Mouse (Mus musculus) heart, adult 10 weeks (tissue): Measurements from ENCODE around the gene Btnl1. TPM values are rescaled to one million over a fixed set of nuclear protein-coding genes. Genes with fewer than 3 reads are reported as not detected.

ENCODE experiments used
- polyA plus RNA-seq: library from polyadenylated mRNA; stranded (reverse); fragments of 350-450 nt; fragmentation: Illumina TruSeq; extraction: RNeasy Lipid Tissue Mini Kit (QIAGEN cat#74804); gene quantifications from one replicate; pipeline ENCODE4 v1.2.3, GENCODE M21; 2014; ENCODE audit warnings: low read depth, low replicate concordance

Gene Btnl1
- not detected for polyA plus RNA-seq

DNA sequence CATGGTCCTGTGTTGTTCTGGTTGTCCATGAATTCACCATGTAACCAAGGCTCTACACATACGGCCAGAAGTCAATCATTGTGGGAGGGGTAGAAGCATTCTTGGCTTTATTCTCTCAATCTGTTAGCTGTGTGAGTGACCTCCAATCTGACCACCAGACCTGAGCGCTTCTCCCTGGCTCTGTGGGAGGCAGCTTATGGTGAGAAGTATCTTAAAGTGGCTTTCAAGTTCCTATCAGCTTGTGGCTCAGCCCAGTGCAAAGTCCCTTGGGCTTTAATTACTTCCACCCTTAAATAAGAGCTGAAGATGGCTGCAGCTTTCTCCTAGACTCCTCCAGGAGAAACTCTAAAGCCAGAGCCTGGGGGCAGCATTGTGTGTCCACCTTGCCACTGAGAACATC is at the start of gene Btnl1:
TSS of gene Btnl1 (plus strand) at position 286 of the 400 bp plus-strand sequence.

GRCm38 (mm10) chr17:34354539-34354938 is 22.4 kb upstream of the Btnl1 start, which contains the start of gene Btnl2:
Btnl2 (plus strand) TSS chr17:34354822.

GRCm38 (mm10) chr17:34398711-34399393 is 21.9 kb downstream of the Btnl1 start, which contains the start of gene BC051142:
BC051142 (plus strand) TSS chr17:34398820.

Other genes starting within 250 kb of the Btnl1 start
- gene H2-DMb2, start 233.8 kb upstream of the Btnl1 start, polyA plus RNA-seq, result 0.99 TPM
- 2.1 TPM for gene H2-DMb1, start 224.1 kb upstream of the Btnl1 start, polyA plus RNA-seq
- gene Tap1, start 189.6 kb upstream of the Btnl1 start, polyA plus RNA-seq, result 7.5 TPM
- 9.3 TPM for gene Psmb9, start 189.4 kb upstream of the Btnl1 start, polyA plus RNA-seq
- gene Psmb8, start 179.4 kb upstream of the Btnl1 start, polyA plus RNA-seq, result 22.3 TPM
- 26.4 TPM for gene Tap2, start 173.6 kb upstream of the Btnl1 start, polyA plus RNA-seq
- 1.0 TPM for gene H2-Ob, start 138.2 kb upstream of the Btnl1 start, polyA plus RNA-seq
- gene H2-Ab1, start 119.4 kb upstream of the Btnl1 start, polyA plus RNA-seq, result 29.9 TPM
- gene H2-Aa, start 89.3 kb upstream of the Btnl1 start, polyA plus RNA-seq, result 42.5 TPM
- 33.9 TPM for gene H2-Eb1, start 71.3 kb upstream of the Btnl1 start, polyA plus RNA-seq
- gene H2-Eb2, start 51.5 kb upstream of the Btnl1 start, polyA plus RNA-seq, result not detected
- gene Btnl2, start 22.3 kb upstream of the Btnl1 start, polyA plus RNA-seq, result not detected
- not detected for gene BC051142, start 21.7 kb downstream of the Btnl1 start, polyA plus RNA-seq
- not detected for gene Btnl4, start 100.2 kb downstream of the Btnl1 start, polyA plus RNA-seq
- gene Btnl6, start 140.2 kb downstream of the Btnl1 start, polyA plus RNA-seq, result not detected
- gene Notch4, start 187.1 kb downstream of the Btnl1 start, polyA plus RNA-seq, result 14.8 TPM
- 6.1 TPM for gene Gpsm3, start 212.7 kb downstream of the Btnl1 start, polyA plus RNA-seq
- 18.1 TPM for gene Pbx2, start 214.1 kb downstream of the Btnl1 start, polyA plus RNA-seq
- 0.63 TPM for gene Ager, start 220.7 kb downstream of the Btnl1 start, polyA plus RNA-seq
- gene Rnf5, start 226.6 kb downstream of the Btnl1 start, polyA plus RNA-seq, result 49.3 TPM
- 65.9 TPM for gene Agpat1, start 227.1 kb downstream of the Btnl1 start, polyA plus RNA-seq
- 0.84 TPM for gene Egfl8, start 238.8 kb downstream of the Btnl1 start, polyA plus RNA-seq